Mouse (Mus musculus) thymus, postnatal 25 days (tissue): ENCODE results near the gene Acvrl1.

Experiments
- DNase-seq: peaks from one replicate; pipeline ENCODE4 v3.0.0; 2022

The Acvrl1 gene

GRCm38 (mm10) chr15:101144779-101145178 is 16.5 kb downstream of the Acvrl1 start:
- DNase-seq: no peak

GRCm38 (mm10) chr15:101145424-101146099 is 17.2 kb downstream of the Acvrl1 start:
- peak; percentile 94 for DNase-seq

- DNase-seq: no peak
These were observed 18.0 kb downstream of the Acvrl1 start for GRCm38 (mm10) chr15:101146100-101146965.

GRCm38 (mm10) chr15:101147115-101147909 is 19.0 kb downstream of the Acvrl1 start:
- no peak for DNase-seq

- no peak for DNase-seq
These were observed 19.6 kb downstream of the Acvrl1 start for GRCm38 (mm10) chr15:101147910-101148273.

- no peak for DNase-seq
These were observed 20.3 kb downstream of the Acvrl1 start for GRCm38 (mm10) chr15:101148604-101149003.

- DNase-seq: no peak
These were observed 23.3 kb downstream of the Acvrl1 start for GRCm38 (mm10) chr15:101151409-101152261.

GRCm38 (mm10) chr15:101154700-101155616 is 26.6 kb downstream of the Acvrl1 start:
- DNase-seq: no peak

GRCm38 (mm10) chr15:101160128-101160527 is 31.8 kb downstream of the Acvrl1 start:
- DNase-seq: no peak

- no peak for DNase-seq
These were observed 32.3 kb downstream of the Acvrl1 start for GRCm38 (mm10) chr15:101160591-101160990.

GRCm38 (mm10) chr15:101161534-101161933 is 33.2 kb downstream of the Acvrl1 start:
- DNase-seq: no peak

- DNase-seq: no peak
These were observed 34.7 kb downstream of the Acvrl1 start for GRCm38 (mm10) chr15:101163056-101163458.

- no peak for DNase-seq
These were observed 35.5 kb downstream of the Acvrl1 start for GRCm38 (mm10) chr15:101163854-101164253.

GRCm38 (mm10) chr15:101164291-101164690 is 36.0 kb downstream of the Acvrl1 start:
- DNase-seq: no peak

GRCm38 (mm10) chr15:101165658-101166437 is 37.5 kb downstream of the Acvrl1 start:
- DNase-seq: no peak

- no peak for DNase-seq
These were observed 39.2 kb downstream of the Acvrl1 start for GRCm38 (mm10) chr15:101167553-101167952.

GRCm38 (mm10) chr15:101169910-101170309 is 41.6 kb downstream of the Acvrl1 start:
- DNase-seq: no peak

GRCm38 (mm10) chr15:101170413-101170980 is 42.2 kb downstream of the Acvrl1 start:
- DNase-seq: no peak

- no peak for DNase-seq
These were observed 43.0 kb downstream of the Acvrl1 start for GRCm38 (mm10) chr15:101171272-101171671.

- DNase-seq: no peak
These were observed 43.7 kb downstream of the Acvrl1 start for GRCm38 (mm10) chr15:101172016-101172415.
